Mouse (Mus musculus) lung, embryonic 14.5 days (tissue): Measurements from ENCODE around the gene Mcl1. TPM values are rescaled to one million over a fixed set of nuclear protein-coding genes. Genes with fewer than 3 reads are reported as not detected.
A peak's percentile ranks its signal among the peaks of the same experiment; 100 is the strongest.

ENCODE experiments used
- ATAC-seq: fragments of 200-750 bp; cut with Nextera tagmentation; 2 replicates; pipeline ENCODE4 v1.8.0; 2017; ENCODE audit warnings: mild to moderate bottlenecking, moderate TSS enrichment, moderate library complexity; ENCODE audit not compliant: insufficient read depth
- DNase-seq: peaks from one replicate; pipeline ENCODE4 v3.0.0-alpha.2; 2015
- H3K27ac ChIP-seq: fragments of 300-500 bp; sonication (generic); 2 replicates; pipeline ENCODE4 v1.5.1; 2014; ENCODE audit warnings: low read depth, mild to moderate bottlenecking, moderate library complexity
- H3K27me3 ChIP-seq: fragments of 300-500 bp; sonication (generic); 2 replicates; pipeline ENCODE4 v1.6.1; 2014; ENCODE audit warnings: low read length, control low read depth; ENCODE audit not compliant: insufficient read depth
- H3K36me3 ChIP-seq: fragments of 300-500 bp; sonication (generic); 2 replicates; pipeline ENCODE4 v1.6.1; 2014; ENCODE audit warnings: control low read depth; ENCODE audit not compliant: insufficient read depth
- H3K4me1 ChIP-seq: fragments of 300-500 bp; sonication (generic); 2 replicates; pipeline ENCODE4 v1.6.1; 2014; ENCODE audit warnings: antibody characterized with exemption, control low read depth; ENCODE audit not compliant: insufficient read depth
- H3K4me2 ChIP-seq: fragments of 300-500 bp; sonication (generic); 2 replicates; pipeline ENCODE4 v1.6.1; 2014; ENCODE audit warnings: mild to moderate bottlenecking
- H3K4me3 ChIP-seq: fragments of 300-500 bp; sonication (generic); 2 replicates; pipeline ENCODE4 v1.5.1; 2014; ENCODE audit warnings: low read depth, low read length
- H3K9ac ChIP-seq: fragments of 300-500 bp; sonication (generic); 2 replicates; pipeline ENCODE4 v1.6.1; 2014
- H3K9me3 ChIP-seq: fragments of 300-500 bp; sonication (generic); 2 replicates; pipeline ENCODE4 v1.6.1; 2016; ENCODE audit warnings: low read depth, low read length, control low read depth
- CTCF ChIP-seq: IDR thresholded peaks from 2 replicates; pipeline ENCODE4 v1.5.1; 2016; ENCODE audit warnings: antibody characterized with exemption, low read depth
- WGBS: fragments of 180-500 bp; shearing (Covaris S2); extraction: QIAGEN DNeasy Blood & Tissue Kit; methylation state at CpG from one replicate; pipeline ENCODE4 v1.1.7; 2014; 5-methylcytosine and 5-hydroxymethylcytosine counted together
- polyA plus RNA-seq: library from polyadenylated mRNA; unstranded; fragments of >200 nt; fragmentation: Nextera tagmentation; extraction: Ambion mirVana; gene quantifications from 2 replicates; pipeline ENCODE4 v1.2.1, GENCODE M21; 2014

The Mcl1 gene
- polyA plus RNA-seq, 1 experiment from 2014 or later, result 82.3 TPM

DNA sequence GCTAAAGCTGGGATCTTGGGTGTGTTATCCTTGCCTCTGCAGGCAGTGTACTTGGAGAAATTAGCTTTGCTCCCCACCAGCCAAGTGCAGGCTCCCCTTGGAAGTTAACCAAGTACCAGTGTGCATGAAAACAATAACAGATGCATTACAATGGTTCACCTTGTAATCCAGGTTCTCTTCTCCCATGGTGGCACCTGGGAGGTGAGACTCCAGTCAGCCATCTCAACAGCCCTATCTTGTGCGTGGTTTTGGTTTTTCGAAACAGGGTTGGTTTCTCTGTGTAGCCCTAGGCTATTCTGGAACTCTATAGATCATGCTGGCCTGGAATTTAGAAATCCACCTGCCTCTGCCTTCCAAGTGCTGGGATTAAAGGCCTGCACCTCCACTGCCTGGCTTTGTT, 4.9 kb downstream of the Mcl1 start:
- no peaks in the 10 kb centered on the region for H3K9me3 ChIP-seq
- ATAC-seq (no peak), DNase-seq (no peak)
- H3K9ac ChIP-seq, result no peak overlapping the region
- H3K4me2 ChIP-seq, result no peak overlapping the region; the same call in 1 of the 2 replicates
- H3K4me3 ChIP-seq, result no peak overlapping the region
- H3K36me3 ChIP-seq, result peaks cover 55% of the 10 kb centered on the region
- H3K27me3 ChIP-seq, result no peaks in the 10 kb centered on the region
- TF ChIP-seq CTCF, result no peak
- H3K4me1 ChIP-seq, result peaks cover 35% of the 10 kb centered on the region
- H3K27ac ChIP-seq, result no peak overlapping the region
- WGBS, result 79% methylated on average over 2 of the region's 2 CpGs

DNA sequence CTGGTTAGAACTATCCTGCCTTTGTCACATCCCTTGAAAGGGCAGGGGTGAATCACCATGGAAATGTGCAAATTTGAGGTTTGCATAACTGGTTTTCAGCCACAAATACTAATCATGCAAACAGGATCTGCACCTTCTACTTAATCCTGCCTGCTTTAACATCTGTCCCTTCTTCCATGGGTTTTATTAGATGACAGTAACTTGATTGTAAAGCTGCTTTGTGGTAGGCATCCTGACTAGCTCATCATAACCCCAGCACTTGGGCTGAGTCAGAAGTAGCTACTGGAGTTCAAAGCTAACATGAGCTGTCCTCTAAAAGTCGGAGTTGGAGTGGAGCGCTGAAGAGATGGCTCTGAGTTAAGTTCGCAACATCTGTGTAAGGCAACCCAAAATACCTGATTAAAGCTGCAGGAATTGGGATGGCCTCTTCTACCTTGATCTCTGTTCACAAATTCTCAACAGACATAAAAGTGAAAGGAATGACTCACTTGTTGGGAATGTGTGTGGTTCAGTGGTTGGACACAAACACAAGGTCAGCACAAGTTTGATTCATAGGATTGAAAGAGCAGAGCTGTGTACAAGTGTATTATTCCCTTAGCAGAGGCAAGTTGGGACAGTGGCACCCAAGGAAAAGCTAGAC, 5.5 kb downstream of the Mcl1 start:
- ATAC-seq (no peak), DNase-seq (no peak)
- TF ChIP-seq CTCF, result no peak
- H3K27me3 ChIP-seq, result no peaks in the 10 kb centered on the region
- no peaks in the 10 kb centered on the region for H3K9me3 ChIP-seq
- H3K36me3 ChIP-seq, result peaks cover 57% of the 10 kb centered on the region
- H3K9ac ChIP-seq, result no peak overlapping the region
- H3K4me1 ChIP-seq, result peaks cover 35% of the 10 kb centered on the region
- H3K4me2 ChIP-seq, result no peak overlapping the region
- H3K4me3 ChIP-seq, result no peak overlapping the region
- 80% methylated on average over 3 of the region's 3 CpGs for WGBS
- peak overlapping the region; percentile 80 for H3K27ac ChIP-seq

DNA sequence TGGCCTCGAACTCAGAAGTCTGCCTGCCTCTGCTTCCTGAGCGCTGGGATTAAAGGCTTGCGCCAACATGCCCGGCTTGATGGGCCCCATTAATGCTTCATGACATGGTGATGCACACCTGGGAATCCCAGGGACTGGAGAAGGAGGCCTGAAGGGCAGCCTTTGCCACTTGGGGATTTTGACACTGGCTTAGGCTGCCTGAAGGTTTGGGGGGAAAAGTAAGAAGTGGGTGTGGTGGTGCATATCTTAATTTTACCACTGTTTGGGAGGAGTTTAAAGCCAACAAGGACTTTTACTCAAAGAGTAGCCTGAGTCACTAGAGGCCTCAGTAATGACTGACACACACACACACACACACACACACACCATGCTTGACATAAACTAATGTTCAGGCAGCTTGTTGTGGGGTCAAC, 6.4 kb downstream of the Mcl1 start:
- no peaks in the 10 kb centered on the region for H3K27me3 ChIP-seq
- no peak overlapping the region for H3K4me2 ChIP-seq
- no peak overlapping the region for H3K4me3 ChIP-seq
- peaks cover 35% of the 10 kb centered on the region for H3K4me1 ChIP-seq
- peak overlapping the region; percentile 80 for H3K27ac ChIP-seq
- H3K9me3 ChIP-seq, result no peaks in the 10 kb centered on the region
- 81% methylated on average over 4 of the region's 4 CpGs for WGBS
- TF ChIP-seq CTCF, result no peak
- peaks cover 63% of the 10 kb centered on the region for H3K36me3 ChIP-seq
- ATAC-seq (no peak), DNase-seq (no peak)
- H3K9ac ChIP-seq, result no peak overlapping the region

DNA sequence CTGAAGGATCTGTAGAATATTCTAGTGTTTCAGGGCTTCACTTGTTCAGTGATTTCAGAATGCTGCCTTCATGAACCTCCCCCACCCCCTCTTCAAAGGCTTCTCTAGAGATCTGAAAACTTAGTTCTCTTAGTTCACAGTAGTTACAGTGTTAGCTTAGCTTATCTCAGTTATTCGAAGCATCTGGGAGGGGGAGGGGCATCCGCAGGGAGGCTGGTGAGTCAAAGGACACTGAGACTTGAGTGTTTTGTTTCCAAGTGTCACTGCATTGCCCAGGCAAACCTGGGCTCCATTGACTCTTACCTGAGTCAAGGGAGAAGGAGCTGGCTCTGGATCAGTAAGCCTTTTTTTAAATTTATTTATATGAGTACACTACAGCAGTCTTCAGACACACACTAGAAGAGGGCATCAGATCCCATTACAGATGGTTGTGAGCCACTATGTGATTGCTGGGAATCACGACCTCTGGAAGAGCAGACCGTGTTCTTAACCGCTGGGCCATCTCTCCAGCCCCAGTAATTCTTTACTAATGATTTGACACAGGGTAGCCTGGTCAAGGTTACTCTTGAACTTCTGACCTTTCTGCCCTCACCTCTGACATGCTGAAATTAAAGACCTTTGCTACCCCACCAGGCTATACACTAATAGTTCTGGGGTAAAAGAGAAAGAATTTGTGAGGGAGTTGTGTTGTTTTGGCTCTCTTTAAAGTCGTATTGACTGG, 7.7 kb downstream of the Mcl1 start:
- Histone ChIP-seq H3K4me2 (peak overlapping the region; percentile 19; the same call in 1 of the 2 replicates), H3K27ac (peak overlapping the region; percentile 94), H3K9ac (no peak overlapping the region), H3K27me3 (no peaks in the 10 kb centered on the region), H3K9me3 (no peaks in the 10 kb centered on the region), H3K36me3 (peaks cover 51% of the 10 kb centered on the region), H3K4me3 (no peak overlapping the region), H3K4me1 (peaks cover 35% of the 10 kb centered on the region)
- DNase-seq (peak; percentile 68), ATAC-seq (peak; percentile 69; the same call in 1 of the 2 replicates)
- WGBS, result 15% methylated on average over 6 of the region's 6 CpGs
- TF ChIP-seq CTCF, result no peak

DNA sequence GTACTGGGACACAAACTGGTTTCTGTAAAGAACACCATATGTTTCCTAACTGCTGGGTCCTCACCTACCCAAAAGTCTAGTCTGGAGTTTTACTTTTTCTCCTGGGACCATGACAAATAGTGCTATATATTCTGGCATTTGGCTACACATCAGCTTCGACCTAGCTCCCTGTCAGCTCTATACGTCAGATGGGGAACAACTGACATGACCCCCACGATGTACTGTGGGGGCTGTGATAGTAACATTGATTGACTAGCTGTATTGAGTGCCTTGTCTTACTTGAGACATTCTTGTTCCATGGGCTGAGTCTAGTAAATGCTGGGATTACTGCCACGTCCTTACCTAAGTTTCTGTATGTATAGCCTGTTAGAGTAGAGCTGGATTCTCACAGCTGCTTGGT, 8.9 kb downstream of the Mcl1 start:
- DNase-seq, result no peak
- Histone ChIP-seq H3K4me1 (peaks cover 26% of the 10 kb centered on the region), H3K9me3 (no peaks in the 10 kb centered on the region), H3K9ac (peak overlapping the region; percentile 21; the same call in 1 of the 2 replicates), H3K27me3 (no peaks in the 10 kb centered on the region), H3K27ac (peak overlapping the region; percentile 94), H3K4me3 (0 out of 2 replicates have a peak overlapping the region, but pooled peaks have one; percentile 0), H3K36me3 (peaks cover 39% of the 10 kb centered on the region), H3K4me2 (peak overlapping the region; percentile 42)
- TF ChIP-seq CTCF, result no peak
- peak; percentile 10; the same call in 1 of the 2 replicates for ATAC-seq
- WGBS, result 18% methylated on average over 4 of the region's 4 CpGs

DNA sequence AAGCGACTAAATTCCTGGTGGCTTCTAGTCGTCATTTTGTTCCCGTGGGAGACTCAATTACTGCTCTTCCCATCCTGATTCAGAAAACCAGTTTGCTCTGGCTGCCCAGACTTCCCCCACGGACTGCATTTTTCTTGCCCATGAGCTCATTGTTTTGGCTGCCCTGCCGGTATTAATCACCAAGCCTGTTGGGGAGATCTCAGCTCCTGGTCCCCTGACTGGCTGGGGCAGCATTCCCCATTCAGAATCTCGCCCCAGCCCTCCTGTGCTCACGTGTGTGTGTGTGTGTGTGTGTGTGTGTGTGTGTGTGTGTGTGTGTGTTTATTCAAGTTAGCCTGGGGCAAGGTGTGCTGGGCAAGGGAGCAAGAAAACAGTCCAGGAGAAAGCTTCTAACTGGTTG, 9.4 kb downstream of the Mcl1 start:
- Histone ChIP-seq H3K4me3 (0 out of 2 replicates have a peak overlapping the region, but pooled peaks have one; percentile 0), H3K9me3 (no peaks in the 10 kb centered on the region), H3K27ac (peak overlapping the region; percentile 94), H3K27me3 (no peaks in the 10 kb centered on the region), H3K4me1 (peaks cover 28% of the 10 kb centered on the region), H3K4me2 (peak overlapping the region; percentile 42), H3K9ac (peak overlapping the region; percentile 21; the same call in 1 of the 2 replicates), H3K36me3 (peaks cover 34% of the 10 kb centered on the region)
- DNase-seq, result peak; percentile 83
- whole genome bisulfite sequencing, result 16% methylated on average over 7 of the region's 7 CpGs
- ATAC-seq, result peak; percentile 59
- no peak for TF ChIP-seq CTCF
